Mouse (Mus musculus) forebrain, postnatal 0 days (tissue): ENCODE results near the gene Matn4. TPM values are rescaled to one million over a fixed set of nuclear protein-coding genes. Genes with fewer than 3 reads are reported as not detected.
A peak's percentile ranks its signal among the peaks of the same experiment; 100 is the strongest.

Source experiments
- ATAC-seq: fragments of 200-750 bp; cut with Nextera tagmentation; 2 replicates; pipeline ENCODE4 v1.8.0; 2017; ENCODE audit warnings: mild to moderate bottlenecking, moderate library complexity
- DNase-seq: peaks from one replicate; pipeline ENCODE4 v3.0.0-alpha.2; 2015
- H3K27ac ChIP-seq: fragments of 300-500 bp; sonication (generic); 2 replicates; pipeline ENCODE4 v1.5.1; 2014; ENCODE audit warnings: low read depth, mild to moderate bottlenecking, antibody characterized with exemption, low read length, moderate library complexity, mixed read lengths
- H3K27me3 ChIP-seq: fragments of 300-500 bp; sonication (generic); 2 replicates; pipeline ENCODE4 v1.6.1; 2014; ENCODE audit warnings: mild to moderate bottlenecking, low read length, mixed read lengths; ENCODE audit not compliant: insufficient read depth
- H3K36me3 ChIP-seq: fragments of 300-500 bp; sonication (generic); 2 replicates; pipeline ENCODE4 v1.6.1; 2014; ENCODE audit warnings: mild to moderate bottlenecking, moderate library complexity; ENCODE audit not compliant: insufficient read depth
- H3K4me1 ChIP-seq: fragments of 300-500 bp; sonication (generic); 2 replicates; pipeline ENCODE4 v1.6.1; 2014; ENCODE audit warnings: antibody characterized with exemption; ENCODE audit not compliant: insufficient read depth
- H3K4me2 ChIP-seq: fragments of 300-500 bp; sonication (generic); 2 replicates; pipeline ENCODE4 v1.6.1; 2014; ENCODE audit warnings: low read depth, mild to moderate bottlenecking, moderate library complexity
- H3K4me3 ChIP-seq: fragments of 300-500 bp; sonication (generic); 2 replicates; pipeline ENCODE4 v1.5.1; 2014; ENCODE audit warnings: low read depth, low read length, mixed read lengths
- H3K9ac ChIP-seq: fragments of 300-500 bp; sonication (generic); 2 replicates; pipeline ENCODE4 v1.6.1; 2014; ENCODE audit warnings: mild to moderate bottlenecking
- H3K9me3 ChIP-seq: fragments of 300-500 bp; sonication (generic); 2 replicates; pipeline ENCODE4 v1.6.1; 2016; ENCODE audit warnings: low read length
- CTCF ChIP-seq: sonication (generic); IDR thresholded peaks from 2 replicates; pipeline ENCODE4 v1.5.1; 2016; ENCODE audit warnings: antibody characterized with exemption, control low read depth, low read depth
- WGBS: fragments of 180-500 bp; shearing (Covaris S2); extraction: QIAGEN DNeasy Blood & Tissue Kit; methylation state at CpG from one replicate; pipeline ENCODE4 v1.1.7; 2014; 5-methylcytosine and 5-hydroxymethylcytosine counted together
- polyA plus RNA-seq: library from polyadenylated mRNA; unstranded; fragments of >200 nt; fragmentation: Nextera tagmentation; extraction: Ambion mirVana; gene quantifications from 2 replicates; pipeline ENCODE4 v1.2.1, GENCODE M21; 2015
- total RNA-seq: library from RNA; depleted of rRNA; stranded (reverse); fragments of >200 nt; gene quantifications from 2 replicates; pipeline ENCODE4 v1.2.3, GENCODE M21; 2014

The Matn4 gene
- total and polyA plus RNA-seq, 2 experiments from 2014 or later = 3.3 to 6.2 TPM

DNA sequence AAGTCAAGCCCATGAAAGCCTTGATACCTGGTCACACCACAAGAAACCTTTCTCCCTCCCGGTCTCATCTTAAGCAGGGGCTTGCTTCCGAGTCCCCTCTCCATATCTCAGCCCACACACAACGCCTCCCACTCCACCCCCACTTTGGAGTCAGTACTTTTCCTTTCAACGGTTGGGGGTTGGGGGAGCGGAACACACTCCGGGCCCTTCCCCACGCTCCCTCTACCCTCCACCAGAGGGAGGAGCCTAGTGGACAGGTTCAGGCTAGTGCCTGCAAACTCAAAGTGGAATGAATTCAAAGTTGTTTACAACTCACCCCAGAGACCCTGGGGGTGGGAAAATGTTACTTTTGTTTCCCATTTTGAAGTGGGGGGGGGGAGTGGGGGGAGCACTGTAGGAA, 25.7 kb upstream of the Matn4 start:
- ATAC-seq = no peak
- H3K27me3 ChIP-seq = no peaks in the 10 kb centered on the region
- H3K9ac ChIP-seq = no peak overlapping the region
- TF ChIP-seq CTCF = no peak
- WGBS = 27% methylated on average over 7 of the region's 7 CpGs
- no peak overlapping the region for H3K4me3 ChIP-seq
- no peaks in the 10 kb centered on the region for H3K36me3 ChIP-seq
- no peaks in the 10 kb centered on the region for H3K9me3 ChIP-seq
- DNase-seq = no peak
- no peak overlapping the region for H3K4me2 ChIP-seq
- H3K4me1 ChIP-seq = no peaks in the 10 kb centered on the region
- H3K27ac ChIP-seq = no peak overlapping the region

DNA sequence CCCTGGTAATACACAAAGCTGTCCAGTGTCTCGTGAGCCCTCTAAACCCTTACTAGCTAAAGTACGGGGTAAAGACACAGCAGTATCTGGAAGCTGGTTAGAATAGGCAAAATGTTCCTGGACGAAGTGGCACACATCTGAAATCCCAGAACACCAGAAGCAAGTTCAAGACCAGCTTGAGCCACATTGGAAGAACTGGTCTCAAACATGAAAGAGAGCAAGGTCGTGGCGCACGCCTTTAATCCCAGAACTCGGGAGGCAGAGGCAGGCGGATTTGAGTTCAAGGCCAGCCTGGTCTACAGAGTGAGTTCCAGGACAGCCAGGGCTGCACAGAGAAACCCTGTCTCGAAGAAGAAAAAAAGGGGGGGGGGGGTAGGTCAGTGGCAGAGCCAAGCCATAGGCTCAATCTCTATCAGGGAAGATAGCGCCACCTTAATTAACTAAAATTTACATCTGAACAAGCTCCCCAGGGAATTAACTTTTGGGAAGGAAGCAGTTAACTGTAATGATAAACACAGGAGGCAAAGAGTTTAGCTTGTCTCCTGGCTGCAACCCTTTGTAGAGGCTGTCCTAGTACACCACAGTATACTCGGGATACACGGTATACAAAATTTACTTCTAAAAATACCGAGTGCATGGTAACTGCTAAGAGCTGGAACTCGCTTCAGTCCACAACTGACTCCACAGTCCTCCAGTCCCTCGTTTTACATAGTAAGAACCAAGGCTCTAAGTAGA, 25.1 kb upstream of the Matn4 start:
- ATAC-seq = no peak
- WGBS = 47% methylated on average over 15 of the region's 15 CpGs
- Histone ChIP-seq H3K27me3 (no peaks in the 10 kb centered on the region), H3K9me3 (no peaks in the 10 kb centered on the region), H3K4me2 (no peak overlapping the region), H3K4me3 (no peak overlapping the region), H3K9ac (no peak overlapping the region), H3K36me3 (no peaks in the 10 kb centered on the region), H3K4me1 (no peaks in the 10 kb centered on the region), H3K27ac (no peak overlapping the region)
- no peak for TF ChIP-seq CTCF
- DNase-seq = no peak

DNA sequence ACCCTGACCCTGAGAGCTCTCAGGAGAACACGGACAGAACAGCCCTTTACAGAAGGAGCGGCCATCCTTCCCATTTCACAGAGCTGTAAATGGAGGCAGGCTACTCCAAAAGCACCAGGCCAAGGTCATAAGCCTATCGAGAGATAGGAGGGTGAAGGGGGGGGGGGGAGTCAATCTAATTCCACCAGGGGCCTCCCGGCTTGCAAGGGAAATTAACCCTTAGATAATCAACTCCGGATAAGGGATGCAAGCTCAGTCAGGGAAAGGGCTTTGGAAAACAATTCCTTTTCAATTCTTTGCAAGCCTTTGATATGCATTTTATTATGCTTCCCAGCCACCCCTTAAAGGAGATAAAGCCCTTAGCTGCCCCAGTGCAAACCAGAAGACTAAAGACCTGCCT, 23.5 kb upstream of the Matn4 start:
- Histone ChIP-seq H3K9me3 (no peaks in the 10 kb centered on the region), H3K27ac (no peak overlapping the region), H3K4me2 (no peak overlapping the region), H3K4me1 (no peaks in the 10 kb centered on the region), H3K4me3 (no peak overlapping the region), H3K27me3 (no peaks in the 10 kb centered on the region), H3K9ac (no peak overlapping the region), H3K36me3 (no peaks in the 10 kb centered on the region)
- no peak for TF ChIP-seq CTCF
- no peak for ATAC-seq
- no peak for DNase-seq
- 44% methylated on average over 5 of the region's 5 CpGs for WGBS

DNA sequence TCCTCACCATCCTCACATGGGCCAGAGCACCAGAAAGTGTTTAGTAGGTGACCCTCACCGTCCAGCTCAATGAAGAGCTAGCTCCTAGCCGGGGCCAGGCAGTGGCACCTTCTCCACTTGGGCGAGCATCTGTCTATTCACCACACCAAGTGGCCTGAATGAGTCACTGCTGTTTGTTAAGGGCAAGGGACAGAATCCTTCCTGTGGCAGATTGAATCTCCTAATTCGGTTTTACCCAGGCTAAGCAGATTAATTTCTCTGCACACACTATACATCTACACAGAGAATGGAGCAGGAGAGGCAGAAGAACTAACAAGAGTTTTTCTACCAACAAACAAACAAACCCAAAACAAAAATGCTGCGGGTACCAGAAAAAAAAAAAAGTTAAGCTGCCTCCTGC, 22.0 kb upstream of the Matn4 start:
- no peaks in the 10 kb centered on the region for H3K36me3 ChIP-seq
- no peak overlapping the region for H3K4me3 ChIP-seq
- no peak for DNase-seq
- H3K27me3 ChIP-seq = no peaks in the 10 kb centered on the region
- H3K27ac ChIP-seq = no peak overlapping the region
- TF ChIP-seq CTCF = no peak
- 84% methylated on average over 5 of the region's 5 CpGs for WGBS
- no peaks in the 10 kb centered on the region for H3K9me3 ChIP-seq
- no peak for ATAC-seq
- H3K4me2 ChIP-seq = no peak overlapping the region
- H3K4me1 ChIP-seq = no peaks in the 10 kb centered on the region
- H3K9ac ChIP-seq = no peak overlapping the region

DNA sequence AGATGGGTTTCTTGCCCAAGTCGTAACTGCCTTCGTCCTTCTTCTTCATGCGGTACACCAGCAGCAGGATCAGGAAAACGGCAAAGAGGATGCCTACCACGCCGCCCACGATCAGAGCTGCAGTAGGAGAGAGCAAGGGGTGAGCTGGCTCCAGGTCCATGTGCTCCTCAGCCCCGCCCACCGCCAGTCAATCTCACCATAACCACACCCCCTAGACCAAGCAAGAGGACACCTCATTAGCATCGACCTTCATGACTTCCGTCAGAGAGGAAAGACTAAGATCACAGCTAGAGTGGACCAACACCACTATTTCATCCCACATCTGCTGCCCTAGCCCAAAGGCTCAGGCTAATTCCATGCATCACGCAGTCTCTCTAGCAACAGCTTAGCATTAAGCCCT, 21.2 kb upstream of the Matn4 start:
- Histone ChIP-seq H3K9me3 (no peaks in the 10 kb centered on the region), H3K4me3 (no peak overlapping the region), H3K36me3 (no peaks in the 10 kb centered on the region), H3K27ac (no peak overlapping the region), H3K4me2 (no peak overlapping the region), H3K4me1 (no peaks in the 10 kb centered on the region), H3K9ac (no peak overlapping the region), H3K27me3 (no peaks in the 10 kb centered on the region)
- no peak for ATAC-seq
- no peak for DNase-seq
- WGBS = 36% methylated on average over 12 of the region's 12 CpGs
- no peak for TF ChIP-seq CTCF

DNA sequence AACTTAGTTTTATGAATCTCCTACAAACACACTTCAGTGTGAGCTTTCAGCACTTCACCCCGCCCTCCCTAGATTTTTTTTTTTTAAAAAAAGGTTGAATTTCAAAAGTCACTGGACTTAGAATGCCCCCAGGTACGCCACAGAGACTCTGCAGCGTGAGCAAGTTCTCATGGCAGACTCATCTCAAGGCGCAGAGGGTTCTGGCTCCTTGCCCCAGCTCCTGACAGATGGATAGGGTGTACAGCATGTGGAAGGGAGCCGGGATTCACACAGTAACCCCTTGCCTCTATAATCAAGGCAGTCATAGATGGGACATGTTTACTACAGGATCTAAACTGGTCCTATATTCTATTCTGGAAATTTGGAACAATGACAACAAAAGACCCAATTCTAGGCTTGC, 20.4 kb upstream of the Matn4 start:
- Histone ChIP-seq H3K27ac (no peak overlapping the region), H3K4me1 (no peaks in the 10 kb centered on the region), H3K36me3 (no peaks in the 10 kb centered on the region), H3K9me3 (no peaks in the 10 kb centered on the region), H3K4me3 (no peak overlapping the region), H3K4me2 (no peak overlapping the region), H3K27me3 (no peaks in the 10 kb centered on the region), H3K9ac (no peak overlapping the region)
- ATAC-seq (no peak), DNase-seq (peak; percentile 31)
- 74% methylated on average over 5 of the region's 5 CpGs for WGBS
- TF ChIP-seq CTCF = no peak

DNA sequence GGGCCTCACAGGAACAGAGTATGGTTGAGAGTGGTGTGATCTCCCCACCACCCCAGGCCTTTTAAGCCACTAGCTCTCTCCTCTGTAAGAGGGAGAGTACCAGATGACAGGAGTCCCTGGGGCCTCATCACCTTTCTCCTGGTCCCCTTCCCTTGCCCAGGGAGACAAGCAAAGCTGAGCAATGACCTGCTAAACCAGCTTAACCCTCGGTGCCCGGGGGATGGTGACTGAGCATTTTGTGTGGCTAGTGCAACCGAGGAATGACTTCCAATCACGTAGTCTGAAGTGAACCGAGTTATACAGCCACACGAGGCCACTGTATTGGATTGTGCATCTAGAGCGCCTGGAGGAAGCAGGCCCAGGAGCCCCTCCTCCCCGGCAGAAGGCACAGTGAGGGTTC, 19.4 kb upstream of the Matn4 start:
- Histone ChIP-seq H3K4me1 (no peaks in the 10 kb centered on the region), H3K36me3 (no peaks in the 10 kb centered on the region), H3K27me3 (no peaks in the 10 kb centered on the region), H3K9me3 (no peaks in the 10 kb centered on the region), H3K9ac (no peak overlapping the region), H3K4me3 (no peak overlapping the region), H3K27ac (no peak overlapping the region), H3K4me2 (no peak overlapping the region)
- 89% methylated on average over 8 of the region's 8 CpGs for WGBS
- no peak for ATAC-seq
- no peak for TF ChIP-seq CTCF
- DNase-seq = no peak
